Mouse (Mus musculus): ENCODE measurements around the gene Noc2l.

- TF ChIP-seq CTCF (conservative IDR thresholded peaks at IDR 0.05; ENCODE audit: low read length) (no peak), NANOG (IDR thresholded peaks at IDR 0.05; ENCODE audit: borderline replicate concordance, low read length) (no peak)
Measured at GRCm38 (mm10) chr4:156188162-156188810, 47.5 kb upstream of the Noc2l start.

Data from E14TG2a.4 (cell line).